Mouse (Mus musculus) erythroblast, adult 5-6 weeks (primary cell): ENCODE results near the gene Suds3. TPM values are rescaled to one million over a fixed set of nuclear protein-coding genes. Genes with fewer than 3 reads are reported as not detected.

ENCODE experiments used
- ATAC-seq: replicated peaks from 2 replicates; pipeline ENCODE4 v1.8.0; 2016; ENCODE audit warnings: moderate number of reproducible peaks, mild to moderate bottlenecking, moderate TSS enrichment, inconsistent platforms; ENCODE audit not compliant: poor library complexity, low FRiP score, severe bottlenecking
- total RNA-seq, 2 experiments: library from RNA; stranded (forward) in 1 of 2; stranded (reverse) in 1 of 2; fragments of 150-400 nt in 1 of 2; fragments of 200-764, 138-1000 nt in 1 of 2; gene quantifications; 2 replicates each; pipeline versions ENCODE4 v1.2.3 to v1.2.4; 2015 to 2017; ENCODE audit warnings: low replicate concordance in 2 of 2

The Suds3 gene
- total RNA-seq, 2 experiments from 2014 or later, result 25.0 to 73.7 TPM

GRCm38 (mm10) chr5:117068808-117069497, 47.0 kb downstream of the Suds3 start:
- ATAC-seq, result no peak

GRCm38 (mm10) chr5:117068181-117068580, 47.7 kb downstream of the Suds3 start:
- peak; percentile 39; the same call in 1 of the 2 replicates for ATAC-seq

- ATAC-seq, result no peak
Observed at GRCm38 (mm10) chr5:117061251-117061650, 54.7 kb downstream of the Suds3 start.

- ATAC-seq, result no peak
Observed at GRCm38 (mm10) chr5:117060484-117061130, 55.3 kb downstream of the Suds3 start.

GRCm38 (mm10) chr5:117049940-117050339, 66.0 kb downstream of the Suds3 start:
- ATAC-seq, result no peak

GRCm38 (mm10) chr5:117045101-117045500, 70.8 kb downstream of the Suds3 start:
- no peak for ATAC-seq

GRCm38 (mm10) chr5:117042661-117043060, 73.3 kb downstream of the Suds3 start:
- no peak for ATAC-seq

Other genes with a start within 250 kb of the Suds3 start
- 28.4 and 30.1 TPM in 2 replicates for gene Taok3, start 4.0 kb upstream of the Suds3 start, total RNA-seq (2015; ENCODE audit: low replicate concordance)
- 32.5 and 43.4 TPM in 2 replicates for gene Taok3, start 4.0 kb upstream of the Suds3 start, total RNA-seq (2017; ENCODE audit: low replicate concordance)
- 43.4 and 51.4 TPM in 2 replicates for gene Pebp1, start 171.5 kb upstream of the Suds3 start, total RNA-seq (2015; ENCODE audit: low replicate concordance)
- gene Pebp1, start 171.5 kb upstream of the Suds3 start, total RNA-seq (2017; ENCODE audit: low replicate concordance), result 11.4 and 17.4 TPM in 2 replicates
- 0.84 TPM in 1 of 2 replicates, not detected in the other for gene Vsig10, start 203.0 kb upstream of the Suds3 start, total RNA-seq (2015; ENCODE audit: low replicate concordance)
- gene Vsig10, start 203.0 kb upstream of the Suds3 start, total RNA-seq (2017; ENCODE audit: low replicate concordance), result 0.70 and 2.7 TPM in 2 replicates
- 2.9 and 5.6 TPM in 2 replicates for gene Wsb2, start 241.2 kb upstream of the Suds3 start, total RNA-seq (2015; ENCODE audit: low replicate concordance)
- gene Wsb2, start 241.2 kb upstream of the Suds3 start, total RNA-seq (2017; ENCODE audit: low replicate concordance), result 3.1 and 4.2 TPM in 2 replicates